Mouse (Mus musculus) G1E (cell line): Measurements from ENCODE around the gene Lhx3. TPM values are rescaled to one million over a fixed set of nuclear protein-coding genes. Genes with fewer than 3 reads are reported as not detected.

ENCODE experiments used
- ATAC-seq: 2 replicates; pipeline ENCODE4 v1.8.0; 2016; ENCODE audit warnings: mild to moderate bottlenecking; ENCODE audit not compliant: insufficient number of reproducible peaks, poor library complexity, low FRiP score, severe bottlenecking; ENCODE audit errors: extremely low read depth
- DNase-seq: peaks from one replicate; pipeline ENCODE4 v3.0.0; 2012; ENCODE audit warnings: low spot score
- H3K27me3 ChIP-seq: 2 replicates; pipeline ENCODE4 v1.6.1; 2012; ENCODE audit warnings: mild to moderate bottlenecking, low read length, inconsistent platforms; ENCODE audit not compliant: insufficient read depth
- H3K36me3 ChIP-seq: replicated peaks from 2 replicates; pipeline ENCODE3; 2012; ENCODE audit warnings: mild to moderate bottlenecking, inconsistent platforms
- H3K4me1 ChIP-seq: 2 replicates; pipeline ENCODE4 v1.6.1; 2012; ENCODE audit warnings: low read depth, low read length, inconsistent platforms, mixed read lengths; ENCODE audit not compliant: insufficient read depth
- H3K4me3 ChIP-seq: 2 replicates; pipeline ENCODE4 v1.5.1; 2012; ENCODE audit warnings: low read depth, mild to moderate bottlenecking, inconsistent platforms, low read length, moderate library complexity, mixed read lengths
- H3K9me3 ChIP-seq: replicated peaks from 2 replicates; pipeline ENCODE4 v1.6.1; 2012; ENCODE audit warnings: inconsistent platforms
- CTCF ChIP-seq: IDR thresholded peaks from 2 replicates; pipeline ENCODE4 v1.5.1; 2012; ENCODE audit warnings: low read depth, low read length, inconsistent platforms, mixed read lengths
- GATA1 ChIP-seq: IDR thresholded peaks from 2 replicates; pipeline ENCODE4 v1.6.1; 2012; ENCODE audit warnings: borderline replicate concordance, low read length, inconsistent platforms, mixed read lengths
- GATA2 ChIP-seq: IDR thresholded peaks from 2 replicates; pipeline ENCODE4 v1.6.1; 2012; ENCODE audit warnings: low read depth, low read length, inconsistent platforms, borderline replicate concordance
- POLR2AphosphoS5 ChIP-seq: IDR thresholded peaks from 2 replicates; pipeline ENCODE4 v1.6.1; 2012; ENCODE audit warnings: low read depth, low read length, inconsistent platforms; ENCODE audit not compliant: insufficient replicate concordance
- TAL1 ChIP-seq: conservative IDR thresholded peaks from 2 replicates; pipeline ENCODE4 v1.6.1; 2012; ENCODE audit warnings: low read depth, low read length, inconsistent platforms, mixed read lengths
- polyA plus RNA-seq: library from polyadenylated mRNA; stranded (reverse); fragments of >175 nt; gene quantifications from 2 replicates; pipeline ENCODE4 v1.2.3, GENCODE M21; 2012
- total RNA-seq, 2 experiments: library from RNA; stranded (forward) in 1 of 2; stranded (reverse) in 1 of 2; fragments of 200-1000 nt in 1 of 2; fragments of >200 nt in 1 of 2; fragmentation: Nextera tagmentation in 1 of 2; gene quantifications; 2 replicates each; pipeline ENCODE4 v1.2.3; 2014 to 2017

Gene Lhx3
- total and polyA plus RNA-seq, 3 experiments = not detected

DNA sequence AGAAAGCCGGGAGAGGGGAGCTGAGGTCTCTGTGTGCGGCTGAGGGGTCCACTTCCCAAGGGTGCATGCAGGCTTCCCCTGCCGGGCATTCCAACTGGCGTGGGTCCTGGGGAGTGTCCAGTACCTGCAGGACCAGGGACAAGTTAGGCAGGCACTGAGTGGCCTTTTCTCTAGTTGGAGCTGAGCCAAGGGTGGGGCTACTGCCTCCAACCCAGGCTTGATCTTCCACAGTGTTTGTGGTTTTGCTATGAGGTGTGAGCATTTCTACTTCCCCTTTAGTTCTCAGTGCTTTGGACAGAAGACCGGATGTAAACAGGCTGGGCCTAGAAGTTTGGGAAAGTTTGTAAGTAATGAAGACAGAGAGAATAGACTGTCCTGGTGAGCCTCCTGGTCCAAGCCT, 19.6 kb downstream of the Lhx3 start:
- H3K4me1 ChIP-seq = peaks cover 18% of the 10 kb centered on the region
- no peaks in the 10 kb centered on the region for H3K36me3 ChIP-seq
- ATAC-seq (peak; percentile 34), DNase-seq (peak; percentile 63)
- no peak overlapping the region for H3K4me3 ChIP-seq
- H3K9me3 ChIP-seq = no peaks in the 10 kb centered on the region
- TF ChIP-seq CTCF (no peak), GATA1 (no peak), TAL1 (no peak), POLR2AphosphoS5 (no peak), GATA2 (no peak)
- H3K27me3 ChIP-seq = peaks cover 69% of the 10 kb centered on the region

DNA sequence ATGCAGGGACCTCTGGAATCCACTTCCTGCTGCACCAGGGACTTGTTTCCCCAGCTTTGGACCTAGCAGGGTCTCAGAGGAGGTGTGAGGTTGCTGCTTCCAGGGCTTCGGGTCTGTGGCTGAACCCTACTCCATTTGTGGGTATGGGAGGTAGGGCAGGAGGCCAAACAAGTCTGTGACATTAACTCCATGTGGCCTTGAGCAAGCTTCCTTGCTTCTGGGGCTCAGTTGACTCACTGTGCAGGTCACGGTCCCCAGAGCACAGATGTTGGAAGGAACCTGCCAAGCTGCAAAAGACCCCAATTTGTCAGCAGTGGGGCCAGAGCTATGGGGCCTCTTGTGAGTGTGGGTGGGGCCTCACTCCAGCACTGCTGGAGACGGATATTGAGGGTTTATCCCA, 23.7 kb downstream of the Lhx3 start:
- ATAC-seq = no peak
- TF ChIP-seq GATA2 = no peak
- Histone ChIP-seq H3K9me3 (no peaks in the 10 kb centered on the region), H3K4me1 (peaks cover 18% of the 10 kb centered on the region), H3K27me3 (peaks cover 62% of the 10 kb centered on the region), H3K36me3 (no peaks in the 10 kb centered on the region), H3K4me3 (no peak overlapping the region)
- DNase-seq = no peak

DNA sequence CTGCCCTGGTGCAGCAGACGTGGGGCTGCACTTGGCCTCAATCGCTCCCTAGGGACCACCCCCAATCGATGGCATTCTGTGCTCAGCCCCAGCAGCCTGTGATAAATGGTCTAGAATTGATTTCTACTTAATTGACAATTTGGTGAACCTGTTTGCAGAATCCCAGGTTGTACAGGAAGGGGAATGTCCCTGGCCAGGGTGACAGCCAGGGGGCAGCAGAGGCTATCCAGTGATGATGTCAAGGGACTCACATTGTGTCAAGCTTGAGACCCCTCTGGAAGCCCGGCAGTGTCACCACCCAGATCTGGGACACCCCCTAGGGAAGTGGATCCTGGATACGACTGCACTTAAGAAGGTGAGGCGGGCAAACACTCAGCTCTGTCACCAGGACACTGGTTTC, 25.4 kb downstream of the Lhx3 start:
- no peaks in the 10 kb centered on the region for H3K36me3 ChIP-seq
- DNase-seq (no peak), ATAC-seq (no peak)
- H3K27me3 ChIP-seq = peaks cover 63% of the 10 kb centered on the region
- H3K4me3 ChIP-seq = no peak overlapping the region
- TF ChIP-seq CTCF = peak; percentile 13; the same call in 1 of the 2 replicates
- TF ChIP-seq GATA2 = no peak
- H3K4me1 ChIP-seq = peaks cover 6% of the 10 kb centered on the region; the same call in 1 of the 2 replicates
- H3K9me3 ChIP-seq = no peaks in the 10 kb centered on the region

GRCm38 (mm10) chr2:26177189-26177588, 30.9 kb downstream of the Lhx3 start:
- no peak for TF ChIP-seq GATA2
- no peak for TF ChIP-seq POLR2AphosphoS5
- no peak for TF ChIP-seq TAL1
- TF ChIP-seq GATA1 = no peak
- TF ChIP-seq CTCF = no peak
- ATAC-seq = no peak
- Histone ChIP-seq H3K36me3 (no peaks in the 10 kb centered on the region), H3K4me3 (no peak overlapping the region), H3K9me3 (no peaks in the 10 kb centered on the region), H3K27me3 (peaks cover 54% of the 10 kb centered on the region), H3K4me1 (0 out of 2 replicates have a peak, but pooled peaks cover 3% of the 10 kb centered on the region)
- DNase-seq = no peak

DNA sequence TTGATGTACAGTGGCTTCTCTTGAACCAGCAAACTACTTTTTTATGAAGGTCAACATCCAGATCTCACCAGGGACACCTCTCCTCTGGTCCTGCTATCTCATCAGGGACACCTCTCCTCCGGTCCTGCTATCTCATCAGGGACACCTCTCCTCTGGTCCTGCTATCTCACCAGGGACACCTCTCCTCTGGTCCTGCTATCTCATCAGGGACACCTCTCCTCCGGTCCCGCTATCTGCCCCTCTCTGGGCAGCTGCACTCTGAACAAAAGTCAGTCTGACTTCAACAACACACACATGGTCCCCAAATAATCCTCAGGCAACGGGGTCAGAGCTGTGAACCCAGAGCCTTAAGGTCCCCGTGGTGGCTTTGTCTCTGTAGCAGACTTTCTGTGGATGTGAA, 31.4 kb downstream of the Lhx3 start:
- Histone ChIP-seq H3K4me3 (no peak overlapping the region), H3K27me3 (peaks cover 56% of the 10 kb centered on the region), H3K9me3 (no peaks in the 10 kb centered on the region), H3K36me3 (no peaks in the 10 kb centered on the region), H3K4me1 (0 out of 2 replicates have a peak, but pooled peaks cover 3% of the 10 kb centered on the region)
- no peak for TF ChIP-seq POLR2AphosphoS5
- TF ChIP-seq GATA2 = no peak
- TF ChIP-seq GATA1 = no peak
- TF ChIP-seq TAL1 = no peak
- TF ChIP-seq CTCF = no peak
- ATAC-seq (no peak), DNase-seq (no peak)

GRCm38 (mm10) chr2:26175191-26175590, 32.9 kb downstream of the Lhx3 start:
- 0 out of 2 replicates have a peak, but pooled peaks cover 3% of the 10 kb centered on the region for H3K4me1 ChIP-seq
- ATAC-seq (no peak), DNase-seq (no peak)
- no peaks in the 10 kb centered on the region for H3K36me3 ChIP-seq
- H3K4me3 ChIP-seq = no peak overlapping the region
- H3K27me3 ChIP-seq = peaks cover 67% of the 10 kb centered on the region
- TF ChIP-seq POLR2AphosphoS5 (no peak), CTCF (no peak), GATA2 (no peak), TAL1 (no peak), GATA1 (no peak)
- no peaks in the 10 kb centered on the region for H3K9me3 ChIP-seq

GRCm38 (mm10) chr2:26172166-26172565, 35.9 kb downstream of the Lhx3 start:
- no peak for TF ChIP-seq CTCF
- no peak for TF ChIP-seq POLR2AphosphoS5
- TF ChIP-seq GATA1 = no peak
- TF ChIP-seq GATA2 = no peak
- TF ChIP-seq TAL1 = no peak
- Histone ChIP-seq H3K36me3 (no peaks in the 10 kb centered on the region), H3K4me1 (peaks cover 3% of the 10 kb centered on the region; the same call in 1 of the 2 replicates), H3K9me3 (no peaks in the 10 kb centered on the region), H3K4me3 (no peak overlapping the region), H3K27me3 (peaks cover 75% of the 10 kb centered on the region)
- DNase-seq (no peak), ATAC-seq (no peak)
